Mouse (Mus musculus): ENCODE results near the gene Zp3r. TPM values are rescaled to one million over a fixed set of nuclear protein-coding genes. Genes with fewer than 3 reads are reported as not detected.
"Not testable (repeated sequence)": the region's sequence is repeated elsewhere in the genome, so short reads cannot be mapped to it uniquely, and the experiment has no call there.

The Zp3r gene
- not detected in 2 replicates for polyA plus RNA-seq (2011; ENCODE audit: insufficient read depth, insufficient read length, low read depth, missing spikeins)

DNA sequence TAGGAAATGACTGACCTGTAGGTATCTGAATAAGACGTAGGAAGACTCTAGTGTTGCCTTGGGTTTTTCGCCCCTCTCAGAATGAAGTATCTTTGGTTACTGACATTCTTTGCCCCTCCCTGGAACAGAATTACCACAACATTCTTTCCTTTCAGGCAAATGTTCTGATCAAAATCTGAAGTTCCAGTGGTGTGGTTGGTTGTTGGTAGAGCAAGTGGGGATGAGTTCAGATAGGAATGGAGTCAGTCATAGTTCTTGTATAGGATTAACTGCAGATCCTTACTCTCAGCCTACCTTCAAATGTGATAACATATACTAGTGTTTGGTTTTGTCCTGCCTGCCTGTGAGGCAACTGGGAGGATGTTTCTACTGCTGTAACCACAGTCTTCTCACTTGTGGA lies at the start of gene Zp3r:
TSS of gene Zp3r (minus strand) at position 101 of the 400 bp plus-strand sequence.
- TF ChIP-seq EP300 (IDR thresholded peaks at IDR 0.05; ENCODE audit: insufficient read depth, low read depth, low read length) (no peak), CTCF (IDR thresholded peaks at IDR 0.05; ENCODE audit: low read depth, low read length) (no peak), POLR2A (IDR thresholded peaks at IDR 0.05; ENCODE audit: insufficient read depth, low read length) (no peak)
- Histone ChIP-seq H3K27ac (ENCODE audit: insufficient read depth, low read length) (no peak within 1 kb of the TSS), H3K36me3 (ENCODE audit: control insufficient read depth, insufficient read depth, low read length, poor library complexity, severe bottlenecking) (no peaks in the 10 kb centered on the region), H3K4me1 (ENCODE audit: control insufficient read depth, insufficient read depth, low read length) (no peaks in the 10 kb centered on the region), H3K27me3 (ENCODE audit: control insufficient read depth, insufficient read depth, low read length, poor library complexity, severe bottlenecking) (no peaks in the 10 kb centered on the region), H3K9ac (ENCODE audit: low read depth, poor library complexity, severe bottlenecking) (no peak within 1 kb of the TSS), H3K4me3 (ENCODE audit: low read depth, low read length) (no peak within 1 kb of the TSS), H3K9me3 (replicated peaks; ENCODE audit: control insufficient read depth, insufficient read depth, low read length, poor library complexity, severe bottlenecking) (no peaks in the 10 kb centered on the region; the same call in 1 of the 2 replicates)

GRCm38 (mm10) chr1:130678551-130678950 lies 49.1 kb upstream of the Zp3r start:
- H3K9ac ChIP-seq (ENCODE audit: low read depth, poor library complexity, severe bottlenecking): no peak overlapping the region
- no peak overlapping the region for H3K4me3 ChIP-seq (ENCODE audit: low read depth, low read length)
- H3K27me3 ChIP-seq (ENCODE audit: control insufficient read depth, insufficient read depth, low read length, poor library complexity, severe bottlenecking): no peaks in the 10 kb centered on the region
- TF ChIP-seq POLR2A (IDR thresholded peaks at IDR 0.05; ENCODE audit: insufficient read depth, low read length) (no peak), CTCF (IDR thresholded peaks at IDR 0.05; ENCODE audit: low read depth, low read length) (no peak), EP300 (IDR thresholded peaks at IDR 0.05; ENCODE audit: insufficient read depth, low read depth, low read length) (no peak)
- H3K27ac ChIP-seq (ENCODE audit: insufficient read depth, low read length): no peak overlapping the region
- H3K9me3 ChIP-seq (replicated peaks; ENCODE audit: control insufficient read depth, insufficient read depth, low read length, poor library complexity, severe bottlenecking): no peaks in the 10 kb centered on the region
- H3K4me1 ChIP-seq (ENCODE audit: control insufficient read depth, insufficient read depth, low read length): no peaks in the 10 kb centered on the region
- H3K36me3 ChIP-seq (ENCODE audit: control insufficient read depth, insufficient read depth, low read length, poor library complexity, severe bottlenecking): no peaks in the 10 kb centered on the region

- H3K4me1 ChIP-seq (ENCODE audit: control insufficient read depth, insufficient read depth, low read length); H3K9ac ChIP-seq (ENCODE audit: low read depth, poor library complexity, severe bottlenecking); H3K9me3 ChIP-seq (replicated peaks; ENCODE audit: control insufficient read depth, insufficient read depth, low read length, poor library complexity, severe bottlenecking); H3K36me3 ChIP-seq (ENCODE audit: control insufficient read depth, insufficient read depth, low read length, poor library complexity, severe bottlenecking); H3K27ac ChIP-seq (ENCODE audit: insufficient read depth, low read length); H3K4me3 ChIP-seq (ENCODE audit: low read depth, low read length); H3K27me3 ChIP-seq (ENCODE audit: control insufficient read depth, insufficient read depth, low read length, poor library complexity, severe bottlenecking): not testable (repeated sequence)
Measured at GRCm38 (mm10) chr1:130663576-130663975, 34.2 kb upstream of the Zp3r start.

- Histone ChIP-seq H3K4me3 (ENCODE audit: low read depth, low read length) (no peak within 1 kb of the TSS), H3K27ac (ENCODE audit: insufficient read depth, low read length) (no peak within 1 kb of the TSS), H3K36me3 (ENCODE audit: control insufficient read depth, insufficient read depth, low read length, poor library complexity, severe bottlenecking) (no peaks in the 10 kb centered on the region), H3K4me1 (ENCODE audit: control insufficient read depth, insufficient read depth, low read length) (no peaks in the 10 kb centered on the region), H3K27me3 (ENCODE audit: control insufficient read depth, insufficient read depth, low read length, poor library complexity, severe bottlenecking) (no peaks in the 10 kb centered on the region), H3K9ac (ENCODE audit: low read depth, poor library complexity, severe bottlenecking) (no peak within 1 kb of the TSS), H3K9me3 (replicated peaks; ENCODE audit: control insufficient read depth, insufficient read depth, low read length, poor library complexity, severe bottlenecking) (peaks cover 6% of the 10 kb centered on the region)
- TF ChIP-seq CTCF (IDR thresholded peaks at IDR 0.05; ENCODE audit: low read depth, low read length) (no peak), EP300 (IDR thresholded peaks at IDR 0.05; ENCODE audit: insufficient read depth, low read depth, low read length) (no peak), POLR2A (IDR thresholded peaks at IDR 0.05; ENCODE audit: insufficient read depth, low read length) (no peak)
Measured at GRCm38 (mm10) chr1:130661454-130661853, 32.0 kb upstream of the Zp3r start, which contains the start of gene C4bp. TSS of gene C4bp (minus strand) at chr1:130661632.

- H3K9me3 ChIP-seq (replicated peaks; ENCODE audit: control insufficient read depth, insufficient read depth, low read length, poor library complexity, severe bottlenecking); H3K27me3 ChIP-seq (ENCODE audit: control insufficient read depth, insufficient read depth, low read length, poor library complexity, severe bottlenecking); H3K9ac ChIP-seq (ENCODE audit: low read depth, poor library complexity, severe bottlenecking); H3K36me3 ChIP-seq (ENCODE audit: control insufficient read depth, insufficient read depth, low read length, poor library complexity, severe bottlenecking); H3K4me3 ChIP-seq (ENCODE audit: low read depth, low read length); H3K4me1 ChIP-seq (ENCODE audit: control insufficient read depth, insufficient read depth, low read length); H3K27ac ChIP-seq (ENCODE audit: insufficient read depth, low read length): not testable (repeated sequence)
Measured at GRCm38 (mm10) chr1:130659641-130660040, 30.2 kb upstream of the Zp3r start.

- TF ChIP-seq CTCF (IDR thresholded peaks at IDR 0.05; ENCODE audit: low read depth, low read length): no peak
- no peak for TF ChIP-seq POLR2A (IDR thresholded peaks at IDR 0.05; ENCODE audit: insufficient read depth, low read length)
- TF ChIP-seq EP300 (IDR thresholded peaks at IDR 0.05; ENCODE audit: insufficient read depth, low read depth, low read length): no peak
- Histone ChIP-seq H3K9ac (ENCODE audit: low read depth, poor library complexity, severe bottlenecking) (no peak overlapping the region), H3K36me3 (ENCODE audit: control insufficient read depth, insufficient read depth, low read length, poor library complexity, severe bottlenecking) (no peaks in the 10 kb centered on the region), H3K4me3 (ENCODE audit: low read depth, low read length) (no peak overlapping the region), H3K27me3 (ENCODE audit: control insufficient read depth, insufficient read depth, low read length, poor library complexity, severe bottlenecking) (no peaks in the 10 kb centered on the region), H3K4me1 (ENCODE audit: control insufficient read depth, insufficient read depth, low read length) (no peaks in the 10 kb centered on the region), H3K9me3 (replicated peaks; ENCODE audit: control insufficient read depth, insufficient read depth, low read length, poor library complexity, severe bottlenecking) (no peaks in the 10 kb centered on the region), H3K27ac (ENCODE audit: insufficient read depth, low read length) (no peak overlapping the region)
Measured at GRCm38 (mm10) chr1:130644103-130644502, 14.7 kb upstream of the Zp3r start.
